9 mouse cellular contexts compared by ENCODE assay signal in genomic region chr11:75152603-75153557, GRCm38 (mm10). TPM values are rescaled to one million over a fixed set of nuclear protein-coding genes. Genes with fewer than 3 reads are reported as not detected.
DNase-seq lines count a peak whose midpoint lies in the region; ATAC-seq lines count a peak whose summit lies in the region.
"Had no signal": no experiment of that assay in that cellular context is flagged by ENCODE, and none has a peak within 500 bp of the region (broad histone marks: within the 10 kb centered on the region; RNA-seq: fewer than 3 reads in every experiment).

No protein-coding gene starts in this region.

- H3K4me3 ChIP-seq in hindbrain, embryonic 15.5 days, result no peak overlapping the region
- no peak overlapping the region for H3K4me3 ChIP-seq in hindbrain, embryonic 10.5 days
- H3K4me3 ChIP-seq in heart, embryonic 16.5 days (ENCODE audit: low read length), result no peak overlapping the region
- no peak overlapping the region for H3K4me3 ChIP-seq in liver, embryonic 15.5 days (replicated peaks)

- H3K36me3 ChIP-seq in hindbrain, embryonic 15.5 days, result peaks cover 9% of the 10 kb centered on the region; the same call in 1 of the 2 replicates
- peaks cover 63% of the 10 kb centered on the region for H3K36me3 ChIP-seq in hindbrain, embryonic 10.5 days
- H3K36me3 ChIP-seq in heart, embryonic 16.5 days (ENCODE audit: control insufficient read depth, insufficient read depth), result peaks cover 5% of the 10 kb centered on the region
- no peaks in the 10 kb centered on the region for H3K36me3 ChIP-seq in liver, embryonic 15.5 days (replicated peaks)

- no peak overlapping the region for H3K4me2 ChIP-seq in hindbrain, embryonic 15.5 days
- H3K4me2 ChIP-seq in heart, embryonic 16.5 days (ENCODE audit: low read depth, low read length), result no peak overlapping the region
- H3K4me2 ChIP-seq in liver, embryonic 15.5 days, result no peak overlapping the region

- 81% methylated on average over 18 of the region's 18 CpGs for WGBS in hindbrain, embryonic 15.5 days
- WGBS in hindbrain, embryonic 10.5 days, result 83% methylated on average over 18 of the region's 18 CpGs
- 57% methylated on average over 18 of the region's 18 CpGs for WGBS in heart, embryonic 16.5 days
- WGBS in liver, embryonic 15.5 days (ENCODE audit: insufficient replicate concordance), result 60% methylated on average over 18 of the region's 18 CpGs

- H3K27me3 ChIP-seq in hindbrain, embryonic 15.5 days, result no peaks in the 10 kb centered on the region
- H3K27me3 ChIP-seq in hindbrain, embryonic 10.5 days (ENCODE audit: insufficient read depth, poor library complexity, severe bottlenecking), result no peaks in the 10 kb centered on the region
- no peaks in the 10 kb centered on the region for H3K27me3 ChIP-seq in heart, embryonic 16.5 days (ENCODE audit: control insufficient read depth, insufficient read depth, low read length)
- H3K27me3 ChIP-seq in liver, embryonic 15.5 days, result no peaks in the 10 kb centered on the region
- H3K27me3 ChIP-seq: Patski had no signal

- no peaks in the 10 kb centered on the region for H3K9me3 ChIP-seq in hindbrain, embryonic 15.5 days
- H3K9me3 ChIP-seq in hindbrain, embryonic 10.5 days, result no peaks in the 10 kb centered on the region
- no peaks in the 10 kb centered on the region for H3K9me3 ChIP-seq in heart, embryonic 16.5 days (replicated peaks; ENCODE audit: control insufficient read depth, low read length)
- H3K9me3 ChIP-seq in liver, embryonic 15.5 days (replicated peaks), result no peaks in the 10 kb centered on the region

- no peak for ATAC-seq in hindbrain, embryonic 15.5 days (ENCODE audit: low FRiP score, low read depth)
- peak; percentile 64 for ATAC-seq in heart, embryonic 16.5 days (replicated peaks; ENCODE audit: extremely low read depth, insufficient read depth, low FRiP score)
- ATAC-seq in liver, embryonic 15.5 days (ENCODE audit: insufficient read depth), result no peak
- ATAC-seq: Patski had no signal

- peaks cover 2% of the 10 kb centered on the region for H3K4me1 ChIP-seq in hindbrain, embryonic 15.5 days (replicated peaks)
- peaks cover 24% of the 10 kb centered on the region for H3K4me1 ChIP-seq in hindbrain, embryonic 10.5 days (replicated peaks)
- peaks cover 38% of the 10 kb centered on the region for H3K4me1 ChIP-seq in heart, embryonic 16.5 days (ENCODE audit: control insufficient read depth, insufficient read depth, low read length)
- peaks cover 37% of the 10 kb centered on the region for H3K4me1 ChIP-seq in liver, embryonic 15.5 days (replicated peaks)

- no peak overlapping the region for H3K9ac ChIP-seq in hindbrain, embryonic 15.5 days
- H3K9ac ChIP-seq in heart, embryonic 16.5 days (ENCODE audit: low read length), result no peak overlapping the region; the same call in 1 of the 2 replicates
- H3K9ac ChIP-seq in liver, embryonic 15.5 days, result no peak overlapping the region

- no peak for DNase-seq in hindbrain, embryonic 10.5 days (ENCODE audit: low spot score)
- DNase-seq in cerebellum, adult 11-12 months, result peak; percentile 87
- DNase-seq in thymus, postnatal 25 days, result no peak
- DNase-seq in frontal cortex, postnatal 36 days (ENCODE audit: low spot score in 2 of 2), result no peak
- no peak for DNase-seq in embryo, embryonic 11 days

- peak overlapping the region; percentile 48 for H3K27ac ChIP-seq in hindbrain, embryonic 15.5 days (replicated peaks)
- H3K27ac ChIP-seq in hindbrain, embryonic 10.5 days, result no peak overlapping the region
- H3K27ac ChIP-seq in heart, embryonic 16.5 days (ENCODE audit: low read length), result peak overlapping the region; percentile 89
- peak overlapping the region; percentile 46; the same call in 1 of the 2 replicates for H3K27ac ChIP-seq in liver, embryonic 15.5 days (replicated peaks)

RNA-seq across cellular contexts. Expression of gene Hic1, which starts 16.4 kb away (rescaled TPM):
- polyA plus RNA-seq in hindbrain, embryonic 15.5 days (2015; fragmentation: Nextera tagmentation; extraction: Ambion mirVana), result 4.2 and 4.8 TPM in 2 replicates
- 0.15 and 0.52 TPM in 2 replicates for polyA plus RNA-seq in hindbrain, embryonic 10.5 days (2016; fragmentation: Nextera tagmentation; extraction: Ambion mirVana)
- 7.1 and 9.8 TPM in 2 replicates for polyA plus RNA-seq in heart, embryonic 16.5 days (2015; fragmentation: Nextera tagmentation; extraction: Ambion mirVana)
- polyA plus RNA-seq in liver, embryonic 15.5 days (2015; fragmentation: Nextera tagmentation; extraction: Ambion mirVana), result 1.3 and 1.5 TPM in 2 replicates

RNA-seq across cellular contexts. Expression of gene Ovca2, which starts 25.8 kb away (rescaled TPM):
- polyA plus RNA-seq in hindbrain, embryonic 15.5 days (2015; fragmentation: Nextera tagmentation; extraction: Ambion mirVana), result 14.3 and 14.8 TPM in 2 replicates
- polyA plus RNA-seq in hindbrain, embryonic 10.5 days (2016; fragmentation: Nextera tagmentation; extraction: Ambion mirVana), result 27.6 and 33.1 TPM in 2 replicates
- 18.4 and 18.7 TPM in 2 replicates for polyA plus RNA-seq in heart, embryonic 16.5 days (2015; fragmentation: Nextera tagmentation; extraction: Ambion mirVana)
- 9.2 and 10.2 TPM in 2 replicates for polyA plus RNA-seq in liver, embryonic 15.5 days (2015; fragmentation: Nextera tagmentation; extraction: Ambion mirVana)

RNA-seq across cellular contexts. Expression of gene Dph1, which starts 38.2 kb away (rescaled TPM):
- polyA plus RNA-seq in hindbrain, embryonic 15.5 days (2015; fragmentation: Nextera tagmentation; extraction: Ambion mirVana), result 14.0 and 15.9 TPM in 2 replicates
- polyA plus RNA-seq in hindbrain, embryonic 10.5 days (2016; fragmentation: Nextera tagmentation; extraction: Ambion mirVana), result 23.2 and 24.2 TPM in 2 replicates
- 19.7 and 21.0 TPM in 2 replicates for polyA plus RNA-seq in heart, embryonic 16.5 days (2015; fragmentation: Nextera tagmentation; extraction: Ambion mirVana)
- 10.9 and 11.6 TPM in 2 replicates for polyA plus RNA-seq in liver, embryonic 15.5 days (2015; fragmentation: Nextera tagmentation; extraction: Ambion mirVana)

RNA-seq across cellular contexts. Expression of gene Rtn4rl1, which starts 40.7 kb away (rescaled TPM):
- polyA plus RNA-seq in hindbrain, embryonic 15.5 days (2015; fragmentation: Nextera tagmentation; extraction: Ambion mirVana), result 11.7 and 12.6 TPM in 2 replicates
- polyA plus RNA-seq in hindbrain, embryonic 10.5 days (2016; fragmentation: Nextera tagmentation; extraction: Ambion mirVana), result 2.5 and 2.8 TPM in 2 replicates
- polyA plus RNA-seq in heart, embryonic 16.5 days (2015; fragmentation: Nextera tagmentation; extraction: Ambion mirVana), result 12.4 and 13.1 TPM in 2 replicates
- polyA plus RNA-seq in liver, embryonic 15.5 days (2015; fragmentation: Nextera tagmentation; extraction: Ambion mirVana), result 0.74 and 0.88 TPM in 2 replicates
